ENCODE assay signal across 22 mouse cellular contexts in the genomic region with DNA sequence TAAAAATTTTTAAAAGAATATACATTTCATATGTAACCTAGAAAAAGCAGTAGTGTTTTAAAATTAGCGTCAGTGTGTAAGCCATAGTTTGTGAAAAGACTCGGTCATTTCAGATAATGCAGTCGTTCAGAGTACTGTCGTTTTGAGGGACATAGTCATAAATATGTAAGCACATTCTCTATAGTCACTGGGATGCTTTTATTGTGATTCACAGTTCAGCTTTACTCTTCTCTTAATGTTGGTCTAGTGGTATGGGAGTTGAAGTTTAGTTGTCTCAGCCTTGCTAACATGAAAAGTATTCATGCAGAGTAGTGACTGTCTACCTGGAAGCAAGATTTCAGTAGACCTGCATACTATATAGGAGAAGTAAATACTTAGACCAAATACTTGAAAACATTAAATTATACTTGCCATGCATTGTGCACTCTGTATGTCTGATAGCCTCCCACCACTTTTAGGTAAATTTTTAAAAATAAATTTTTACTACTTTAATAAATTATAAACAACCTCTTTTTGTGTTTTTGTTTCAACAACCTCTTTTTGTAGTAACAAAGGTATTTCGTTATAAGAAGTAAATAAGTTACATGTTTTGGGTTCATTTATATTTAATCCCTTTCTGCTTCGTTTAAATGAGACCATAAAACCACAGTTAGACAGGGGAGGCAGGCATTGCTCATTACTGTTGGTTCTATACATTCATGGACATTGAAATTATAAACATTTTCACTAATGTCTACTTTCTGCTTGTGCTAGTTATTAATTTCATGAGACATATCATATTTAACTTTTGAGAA.
DNase-seq lines count a peak whose midpoint lies in the region; ATAC-seq lines count a peak whose summit lies in the region.
"Had no signal": no experiment of that assay in that cellular context is flagged by ENCODE, and none has a peak within 500 bp of the region (broad histone marks: within the 10 kb centered on the region; RNA-seq: fewer than 3 reads in every experiment).

No protein-coding gene starts in this region.

- ATAC-seq in CD4-positive, CD25-positive, alpha-beta regulatory T cell, adult 4 months = peak; percentile 36
- ATAC-seq in inflammation-experienced regulatory T-cells, adult 6 months = peak; percentile 30
- ATAC-seq in monocyte, adult 5-6 weeks (replicated peaks; ENCODE audit: insufficient number of reproducible peaks, low FRiP score, low TSS enrichment, poor library complexity, severe bottlenecking) = 0 out of 2 replicates have a peak, but pooled peaks have one; percentile 34
- ATAC-seq in heart, embryonic 12.5 days (ENCODE audit: insufficient number of reproducible peaks, low FRiP score) = no peak

- H3K27ac ChIP-seq in heart, embryonic 12.5 days (ENCODE audit: poor library complexity, severe bottlenecking) = no peak overlapping the region
- H3K27ac ChIP-seq: embryonic facial prominence, embryonic 15.5 days; forebrain, embryonic 12.5 days; kidney, embryonic 15.5 days; layer of hippocampus, adult 2 months; limb, embryonic 10.5 days; liver, embryonic 15.5 days; midbrain, embryonic 12.5 days had no signal

- no peak overlapping the region for H3K9ac ChIP-seq in heart, embryonic 12.5 days
- H3K9ac ChIP-seq: embryonic facial prominence, embryonic 15.5 days; forebrain, embryonic 12.5 days; kidney, embryonic 15.5 days; liver, embryonic 15.5 days; midbrain, embryonic 12.5 days had no signal

- H3K9me3 ChIP-seq in heart, embryonic 12.5 days (replicated peaks) = no peaks in the 10 kb centered on the region
- H3K9me3 ChIP-seq: embryonic facial prominence, embryonic 15.5 days; forebrain, embryonic 12.5 days; kidney, embryonic 15.5 days; limb, embryonic 10.5 days; liver, embryonic 15.5 days; midbrain, embryonic 12.5 days had no signal

- no peak overlapping the region for H3K4me3 ChIP-seq in heart, embryonic 12.5 days
- H3K4me3 ChIP-seq: embryonic facial prominence, embryonic 15.5 days; forebrain, embryonic 12.5 days; kidney, embryonic 15.5 days; layer of hippocampus, adult 2 months; limb, embryonic 10.5 days; liver, embryonic 15.5 days; midbrain, embryonic 12.5 days had no signal

- H3K27me3 ChIP-seq in heart, embryonic 12.5 days (replicated peaks) = no peaks in the 10 kb centered on the region
- H3K27me3 ChIP-seq: embryonic facial prominence, embryonic 15.5 days; forebrain, embryonic 12.5 days; kidney, embryonic 15.5 days; liver, embryonic 15.5 days; midbrain, embryonic 12.5 days had no signal

- peak; percentile 28 for DNase-seq in T-cell, adult 2 months (ENCODE audit: low spot score)
- no peak for DNase-seq in cerebellum, postnatal 10 days
- no peak for DNase-seq in layer of hippocampus, adult 11-12 months (ENCODE audit: low spot score)
- DNase-seq in right cerebral cortex, postnatal 10 days (ENCODE audit: low spot score in 2 of 2) = no peak
- DNase-seq: adrenal gland, postnatal 36 days; cerebellum, adult 8-10 months; embryo, embryonic 11 days; gastrocnemius, postnatal 36 days; lung, postnatal 14 days; right cerebral cortex, adult 18-20 months had no signal

- H3K4me1 ChIP-seq in heart, embryonic 12.5 days (replicated peaks) = no peaks in the 10 kb centered on the region
- H3K4me1 ChIP-seq: embryonic facial prominence, embryonic 15.5 days; kidney, embryonic 15.5 days; limb, embryonic 10.5 days; midbrain, embryonic 12.5 days had no signal

- no peaks in the 10 kb centered on the region for H3K36me3 ChIP-seq in heart, embryonic 12.5 days
- H3K36me3 ChIP-seq: embryonic facial prominence, embryonic 15.5 days; forebrain, embryonic 12.5 days; kidney, embryonic 15.5 days; limb, embryonic 10.5 days; liver, embryonic 15.5 days; midbrain, embryonic 12.5 days had no signal

- no peak overlapping the region for H3K4me2 ChIP-seq in heart, embryonic 12.5 days
- H3K4me2 ChIP-seq: embryonic facial prominence, embryonic 15.5 days; forebrain, embryonic 12.5 days; heart, embryonic 11.5 days; kidney, embryonic 15.5 days; liver, embryonic 15.5 days; midbrain, embryonic 12.5 days had no signal

- WGBS in heart, embryonic 12.5 days = 76% methylated on average over 6 of the region's 6 CpGs
